Mouse (Mus musculus) naive thymus-derived CD4-positive, alpha-beta T cell, adult 2 months (primary cell): ENCODE data around the gene Cops7b.

Experiments
- DNase-seq: peaks from one replicate; pipeline ENCODE4 v3.0.0-alpha.2; 2011; ENCODE audit warnings: low read depth

Cops7b gene

GRCm38 (mm10) chr1:86657071-86657470 lies 74.4 kb downstream of the Cops7b start:
- DNase-seq = no peak
